Mouse (Mus musculus) frontal cortex, adult (tissue): ENCODE results near the gene Kmt2d.

Experiments
- ATAC-seq: cut with Nextera tagmentation; 2 replicates; pipeline ENCODE4 v1.9.2; 2017; ENCODE audit warnings: mild to moderate bottlenecking, moderate library complexity, mixed read lengths; ENCODE audit not compliant: low TSS enrichment

Kmt2d gene

DNA sequence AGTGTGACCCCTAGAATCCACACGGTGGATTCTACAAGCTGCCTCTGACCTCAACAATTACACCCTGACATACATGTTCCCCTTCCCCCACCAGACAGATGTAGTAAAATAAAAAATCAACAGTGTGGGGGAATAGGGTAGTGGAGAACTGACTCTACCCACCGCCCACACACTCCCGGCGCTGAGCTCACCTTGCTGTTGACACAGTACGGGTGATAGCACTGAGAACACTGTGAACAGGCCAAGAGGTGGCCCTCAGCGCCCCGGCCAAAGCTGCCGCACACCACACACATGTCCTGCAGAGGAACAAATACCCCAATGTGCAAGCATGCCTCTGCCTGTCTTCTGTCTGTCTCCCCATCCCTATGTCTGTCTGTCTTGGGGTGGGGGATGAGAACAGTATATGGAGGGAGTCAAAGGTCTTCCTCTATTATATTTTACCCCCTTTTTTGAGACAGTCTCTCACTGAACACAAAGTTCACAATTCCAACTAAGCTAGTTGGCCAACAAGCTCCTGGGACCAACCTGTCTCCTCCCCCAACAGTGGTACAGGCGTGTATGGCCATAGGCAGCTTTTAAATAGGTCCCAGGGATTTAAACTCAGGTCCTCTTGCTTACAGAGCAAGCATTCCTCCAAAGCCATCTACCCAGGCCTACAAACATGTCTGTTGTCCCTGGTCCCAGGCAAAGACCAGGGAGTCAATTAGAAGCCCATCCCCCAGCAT, 11.5 kb downstream of the Kmt2d start:
- no peak for ATAC-seq

DNA sequence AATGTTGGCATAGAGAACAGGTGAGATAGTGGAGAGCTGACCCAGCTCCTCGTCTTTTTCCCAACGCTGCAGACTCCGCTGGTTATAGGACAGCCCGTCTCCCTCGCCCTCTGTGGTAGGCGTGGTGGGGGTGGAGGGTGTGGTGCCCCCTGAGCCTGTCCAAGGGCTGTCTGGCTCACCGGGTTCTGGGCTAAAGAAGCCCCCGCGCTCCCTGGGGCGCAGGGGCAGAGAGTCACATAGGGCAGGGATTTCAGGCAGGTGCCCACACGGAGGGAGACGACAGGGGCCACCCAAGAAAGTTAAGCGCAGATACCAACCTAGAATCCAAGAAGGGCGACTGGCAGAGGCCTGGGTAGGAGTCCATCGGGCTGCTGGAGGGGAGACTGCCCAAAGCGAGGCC, 16.8 kb downstream of the Kmt2d start:
- no peak for ATAC-seq

DNA sequence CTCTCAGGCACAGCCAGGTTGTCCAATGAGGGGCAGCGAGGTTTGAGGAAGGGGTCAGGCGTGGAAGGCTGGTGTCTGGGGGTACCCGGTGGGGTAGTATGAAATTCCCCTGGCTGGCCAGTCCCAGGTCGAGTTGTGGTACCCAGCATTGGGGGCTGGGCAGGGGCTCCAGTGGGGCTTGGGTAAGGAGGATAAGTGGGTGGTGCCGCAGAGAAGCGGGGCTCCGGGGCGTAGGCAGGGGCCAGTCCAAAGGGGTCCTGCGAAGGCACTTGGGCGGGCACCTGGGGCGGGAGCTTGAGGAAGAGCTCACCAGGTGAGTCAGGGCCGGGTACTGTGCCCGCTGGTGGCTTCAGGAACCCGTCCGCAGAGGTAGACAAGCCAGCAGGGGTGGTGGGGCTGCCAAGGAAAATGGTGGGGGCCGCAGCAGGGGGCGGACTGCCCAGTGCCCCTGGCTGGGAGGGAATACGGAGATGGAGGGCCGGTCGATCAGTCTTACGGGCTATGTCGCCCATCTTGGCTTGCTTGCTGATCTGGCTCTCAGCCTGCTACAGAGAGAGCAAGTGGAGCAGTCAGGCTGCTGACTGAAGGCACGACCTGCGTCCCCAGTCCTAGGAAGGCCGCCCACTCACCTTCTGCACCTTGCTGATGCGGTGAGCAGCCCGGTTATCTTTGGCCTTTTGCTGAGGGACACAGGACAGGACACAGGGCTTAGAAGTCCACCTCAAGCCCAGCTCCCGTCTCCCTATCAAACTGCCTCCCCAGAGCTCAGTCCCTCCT, 17.7 kb downstream of the Kmt2d start:
- no peak for ATAC-seq

DNA sequence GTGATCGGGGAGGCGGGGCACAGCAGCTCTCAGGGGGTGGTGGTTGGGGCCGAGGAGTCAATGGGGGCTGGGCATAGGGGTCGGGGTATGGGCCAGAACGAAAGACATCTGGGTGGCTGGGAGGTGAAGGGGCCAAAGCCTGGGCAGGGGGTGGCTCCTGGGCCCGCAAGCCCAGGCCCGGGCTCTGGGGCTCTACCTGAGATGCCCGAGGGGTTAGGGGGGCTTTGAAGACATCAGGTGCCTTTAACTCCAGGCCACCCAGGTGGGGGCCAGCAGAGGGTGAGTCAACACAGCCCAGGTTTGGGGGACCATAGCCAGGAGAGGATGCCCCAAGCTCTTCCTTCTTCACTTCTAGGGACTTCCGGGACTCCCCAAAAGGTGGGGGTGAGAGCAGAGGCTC, 18.3 kb downstream of the Kmt2d start:
- no peak for ATAC-seq

DNA sequence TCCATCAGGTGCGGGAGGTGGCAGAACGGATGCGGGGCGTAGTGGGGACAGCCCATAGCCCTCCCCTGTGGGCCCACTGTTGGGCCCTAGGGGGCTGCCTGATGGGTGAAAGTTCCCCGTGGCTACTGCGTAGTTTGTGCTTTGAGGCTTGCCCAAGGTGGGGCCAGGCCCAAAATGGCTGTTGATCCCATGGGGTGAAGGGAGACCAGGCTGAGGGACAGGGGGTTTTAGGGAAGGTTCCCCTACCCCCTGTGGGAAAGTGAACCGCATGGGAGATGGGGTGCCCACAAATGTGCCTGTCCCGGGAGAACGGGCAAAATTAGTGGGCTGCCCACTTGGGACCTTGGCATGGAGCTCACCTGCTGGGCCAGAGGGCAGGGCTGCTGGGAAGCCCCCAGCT, 18.9 kb downstream of the Kmt2d start:
- ATAC-seq, result no peak

DNA sequence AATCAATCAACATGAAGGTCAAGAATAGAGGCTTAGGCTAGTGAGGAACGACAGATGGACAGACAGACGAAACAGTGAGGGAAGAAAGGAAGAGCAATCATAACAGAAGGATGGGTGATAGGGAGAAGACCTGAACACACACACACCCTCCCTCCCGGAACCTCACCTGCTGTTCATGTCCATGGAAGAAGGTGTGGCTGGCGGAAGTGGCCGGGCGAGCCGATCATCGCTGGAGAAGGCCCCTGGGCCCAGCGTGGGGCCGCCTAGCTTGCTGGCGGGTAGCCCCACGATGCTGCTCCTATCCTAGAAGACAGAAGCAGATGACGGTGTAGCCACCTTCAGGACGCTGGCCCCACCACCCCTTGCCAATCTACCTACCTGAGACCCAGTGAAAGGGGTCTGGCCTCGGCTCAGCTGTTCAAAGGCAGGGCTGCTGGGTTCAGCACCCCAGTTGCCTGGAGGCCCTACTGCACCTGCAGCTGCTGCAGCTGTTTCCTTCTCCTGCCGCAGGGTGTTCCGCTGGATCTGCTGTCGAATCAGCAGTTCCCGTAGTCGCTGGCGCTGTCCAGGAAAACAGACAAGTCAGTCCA, 19.7 kb downstream of the Kmt2d start:
- ATAC-seq, result no peak

DNA sequence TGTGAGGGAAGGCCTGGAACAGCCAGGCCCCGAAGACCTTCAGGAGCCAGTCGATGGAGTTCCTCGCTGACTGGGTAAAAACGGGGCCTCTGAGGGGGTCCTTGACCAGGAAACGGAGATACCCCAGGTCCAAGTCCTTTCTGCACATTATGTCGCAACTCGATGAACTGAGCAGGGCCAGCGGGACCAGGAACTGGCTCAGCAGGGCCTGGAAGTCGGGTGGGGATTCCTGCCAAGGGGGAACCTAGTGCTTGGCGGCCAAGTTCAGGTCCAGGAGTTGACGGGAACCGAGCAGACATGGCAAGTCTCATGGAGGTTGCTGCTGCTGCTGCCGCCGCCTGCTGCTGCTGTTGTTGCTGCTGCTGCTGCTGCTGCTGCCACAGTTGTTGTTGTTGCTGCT, 20.3 kb downstream of the Kmt2d start:
- no peak for ATAC-seq

DNA sequence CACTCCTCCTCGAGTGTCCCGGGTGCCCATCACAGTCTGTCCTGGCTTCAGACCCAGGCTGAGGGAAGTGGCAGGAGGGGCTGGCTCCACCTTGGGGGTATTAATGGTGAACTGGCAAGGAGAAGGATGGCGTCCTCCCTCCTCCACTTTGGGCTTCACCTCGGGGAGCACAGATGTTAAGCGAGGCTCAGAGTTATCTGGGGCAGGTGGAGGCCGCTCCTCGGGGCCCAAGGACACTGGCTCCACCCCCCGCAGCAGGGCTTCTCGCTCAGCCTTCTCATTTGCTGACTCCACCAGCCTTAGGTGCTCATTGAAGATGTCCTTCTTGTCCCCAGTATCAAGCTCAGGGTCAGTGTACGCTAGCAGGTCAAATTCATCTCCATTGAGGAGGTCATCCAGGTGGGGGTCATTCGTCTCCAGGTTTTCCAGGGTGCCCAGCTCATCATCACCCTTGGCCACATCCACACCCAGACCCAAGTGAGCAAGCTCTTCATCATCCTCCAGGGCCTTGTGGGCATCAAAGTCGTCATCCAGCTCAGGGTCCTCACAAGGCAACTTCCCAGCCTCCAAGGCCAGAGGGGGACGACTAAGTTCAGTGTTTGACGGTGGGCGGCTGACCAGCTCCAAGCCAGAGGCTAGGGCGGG, 20.9 kb downstream of the Kmt2d start:
- no peak for ATAC-seq

DNA sequence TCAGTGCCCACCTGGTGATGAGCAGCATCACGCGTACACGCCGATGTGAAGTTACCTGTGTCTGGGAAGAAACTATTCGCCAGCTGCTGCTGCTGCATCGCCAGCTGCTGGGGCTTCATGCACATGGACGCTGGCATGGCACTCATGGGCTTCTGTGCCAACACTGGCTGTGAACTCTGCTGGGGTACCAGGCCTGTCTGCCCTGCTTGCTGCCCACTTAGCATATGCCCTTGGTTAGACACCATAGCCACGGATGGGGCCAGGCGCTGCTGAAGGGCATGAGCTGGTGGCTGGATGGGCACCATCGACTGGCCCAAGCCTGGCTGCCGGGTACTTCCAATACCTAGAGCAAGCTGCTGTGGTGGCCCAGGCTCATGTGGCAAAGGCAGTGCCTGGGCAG, 21.8 kb downstream of the Kmt2d start:
- no peak for ATAC-seq

DNA sequence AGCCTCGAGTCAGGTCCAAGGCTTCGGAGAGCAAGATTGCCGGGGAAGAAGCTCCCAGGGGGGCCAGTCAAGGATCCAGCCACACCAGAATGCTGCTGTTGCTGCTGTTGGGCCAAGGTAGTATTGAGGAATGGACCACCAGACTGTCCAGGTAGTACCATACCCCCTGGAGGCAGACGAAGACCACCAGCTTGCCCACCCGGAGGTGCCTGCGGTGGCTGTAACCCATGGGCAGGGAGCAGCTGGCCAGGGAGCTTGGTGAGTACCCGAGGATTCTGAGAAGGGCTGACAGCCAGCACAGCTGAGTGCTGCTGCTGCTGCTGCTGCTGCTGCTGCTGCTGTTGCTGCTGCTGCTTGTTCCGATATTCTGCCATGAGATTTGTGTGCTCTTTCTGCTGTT, 24.9 kb downstream of the Kmt2d start:
- no peak for ATAC-seq

DNA sequence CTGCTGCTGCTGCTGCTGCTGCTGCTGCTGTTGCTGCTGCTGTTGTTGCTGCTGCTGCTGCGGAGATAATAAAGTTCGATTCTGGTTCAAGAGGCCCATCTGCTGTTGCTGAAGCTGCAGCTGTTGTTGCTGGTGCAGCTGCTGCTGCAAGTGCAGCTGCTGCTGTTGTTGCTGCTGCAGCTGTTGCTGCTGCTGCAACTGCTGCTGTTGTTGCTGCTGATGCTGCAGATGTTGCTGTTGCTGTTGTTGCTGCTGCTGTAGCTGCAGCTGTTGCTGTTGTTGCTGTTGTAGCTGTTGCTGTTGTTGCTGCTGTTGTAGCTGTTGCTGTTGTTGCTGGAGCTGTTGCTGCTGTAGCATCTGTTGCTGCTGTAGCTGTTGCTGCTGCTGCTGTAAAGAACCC, 25.9 kb downstream of the Kmt2d start:
- ATAC-seq, result no peak

DNA sequence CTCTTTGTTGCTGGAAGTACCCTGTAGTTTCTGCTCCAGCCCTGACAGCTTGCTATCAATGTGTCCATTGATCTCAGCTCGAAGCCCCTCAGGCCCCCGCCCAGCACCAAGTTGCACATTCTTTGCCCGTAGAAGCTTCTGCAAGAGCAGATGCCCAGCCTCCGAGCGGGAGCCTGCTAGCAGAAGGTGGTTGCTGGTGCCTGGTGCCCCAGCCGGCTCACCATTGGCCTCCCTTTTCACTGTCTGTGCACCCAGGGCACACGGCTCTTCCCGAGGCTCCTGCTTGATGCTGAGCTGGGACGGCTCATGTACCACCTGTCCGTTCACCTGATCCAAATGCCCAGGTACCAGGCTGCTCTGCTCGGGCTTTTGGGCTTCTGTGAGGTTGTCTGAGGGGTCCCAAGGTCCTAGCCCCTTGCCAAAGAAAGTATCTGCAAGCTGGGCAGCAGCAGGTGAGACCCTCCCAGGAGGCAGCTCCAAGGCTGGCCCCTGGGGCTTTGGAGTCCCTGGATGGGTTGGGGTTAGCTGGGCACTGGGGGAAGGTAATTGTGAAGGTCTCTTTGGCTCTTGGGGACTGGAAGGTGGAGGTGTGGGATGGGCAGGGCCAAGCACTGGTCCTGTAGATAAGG, 27.3 kb downstream of the Kmt2d start:
- ATAC-seq, result no peak

DNA sequence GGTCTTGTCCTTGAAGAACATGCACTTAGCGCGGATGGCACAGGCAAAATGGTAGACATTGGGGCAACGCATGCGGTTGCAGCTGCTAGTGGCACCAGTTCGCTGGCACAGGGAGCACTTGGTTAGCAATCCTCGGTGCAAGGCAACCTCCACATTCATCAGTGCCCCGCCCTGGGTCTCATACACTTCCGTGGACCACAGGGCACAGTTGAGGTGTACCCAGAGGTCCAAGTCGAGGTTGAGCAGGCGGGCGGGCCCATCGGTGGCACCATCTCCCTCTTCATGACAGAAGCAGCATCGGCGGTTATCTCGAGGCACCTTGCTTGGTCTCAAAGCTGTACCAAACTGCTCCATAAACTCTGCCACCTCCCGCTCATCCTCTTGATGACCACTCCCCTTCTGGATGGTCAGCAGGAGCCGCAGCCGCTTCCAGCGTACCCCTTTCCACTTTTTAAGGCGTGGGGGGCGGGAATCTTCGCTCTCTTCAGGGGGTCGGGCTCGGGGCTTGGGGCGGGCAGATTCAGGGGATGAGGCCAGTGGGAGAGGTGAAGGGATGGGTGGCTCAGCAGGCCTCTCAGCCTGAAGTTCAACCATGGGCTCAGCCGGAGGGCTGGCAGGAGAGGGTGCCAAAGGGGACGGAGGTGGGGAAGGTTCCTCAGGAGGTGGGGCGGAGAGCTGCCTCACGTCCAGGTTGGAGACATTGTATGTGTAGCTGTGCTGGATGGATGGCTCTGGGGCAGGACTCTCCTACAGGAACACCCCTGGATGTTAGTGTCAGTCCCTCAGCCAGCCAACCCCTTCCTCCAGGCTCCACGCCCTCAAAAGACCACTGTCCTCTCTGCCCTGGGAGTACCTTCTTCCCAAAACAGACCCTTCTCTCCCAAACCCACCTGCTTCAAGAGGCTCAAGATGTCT, 31.1 kb downstream of the Kmt2d start:
- no peak for ATAC-seq

DNA sequence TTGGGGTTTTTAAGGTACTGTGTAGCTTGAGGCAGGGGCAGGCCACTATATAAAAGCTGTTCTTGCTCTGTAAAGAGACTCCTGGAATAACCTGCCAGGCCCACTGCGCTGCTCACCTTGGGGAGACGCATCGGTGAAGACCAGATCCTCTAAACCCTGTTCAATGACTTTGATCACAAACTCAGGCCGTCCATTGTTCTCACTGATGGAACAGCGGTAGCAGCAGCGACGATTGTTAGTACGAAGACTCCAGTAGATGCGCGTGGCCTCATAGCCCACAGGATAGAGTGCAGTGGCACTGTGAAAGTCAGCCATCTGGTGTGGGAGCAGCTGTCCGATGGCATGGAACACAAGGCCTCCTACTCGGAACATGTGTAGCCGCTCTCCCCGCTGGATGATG, 31.8 kb downstream of the Kmt2d start:
- no peak for ATAC-seq

DNA sequence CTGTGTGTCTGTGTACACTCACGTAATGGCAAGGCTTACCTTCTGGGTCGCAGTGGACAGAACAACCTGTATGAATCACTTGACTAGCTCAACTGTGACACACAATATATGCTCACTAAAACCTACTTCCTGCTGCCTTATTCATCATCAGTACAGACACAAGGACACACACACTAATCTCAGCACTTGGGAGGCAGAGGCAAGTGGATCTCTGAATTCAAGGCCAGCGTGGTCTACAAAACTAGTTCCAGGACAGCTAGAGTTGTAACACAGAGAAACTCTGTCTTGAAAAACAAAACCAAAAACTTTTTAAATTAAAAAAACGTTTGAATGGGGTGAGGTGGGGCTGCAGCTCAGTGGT, 33.3 kb downstream of the Kmt2d start:
- no peak for ATAC-seq

DNA sequence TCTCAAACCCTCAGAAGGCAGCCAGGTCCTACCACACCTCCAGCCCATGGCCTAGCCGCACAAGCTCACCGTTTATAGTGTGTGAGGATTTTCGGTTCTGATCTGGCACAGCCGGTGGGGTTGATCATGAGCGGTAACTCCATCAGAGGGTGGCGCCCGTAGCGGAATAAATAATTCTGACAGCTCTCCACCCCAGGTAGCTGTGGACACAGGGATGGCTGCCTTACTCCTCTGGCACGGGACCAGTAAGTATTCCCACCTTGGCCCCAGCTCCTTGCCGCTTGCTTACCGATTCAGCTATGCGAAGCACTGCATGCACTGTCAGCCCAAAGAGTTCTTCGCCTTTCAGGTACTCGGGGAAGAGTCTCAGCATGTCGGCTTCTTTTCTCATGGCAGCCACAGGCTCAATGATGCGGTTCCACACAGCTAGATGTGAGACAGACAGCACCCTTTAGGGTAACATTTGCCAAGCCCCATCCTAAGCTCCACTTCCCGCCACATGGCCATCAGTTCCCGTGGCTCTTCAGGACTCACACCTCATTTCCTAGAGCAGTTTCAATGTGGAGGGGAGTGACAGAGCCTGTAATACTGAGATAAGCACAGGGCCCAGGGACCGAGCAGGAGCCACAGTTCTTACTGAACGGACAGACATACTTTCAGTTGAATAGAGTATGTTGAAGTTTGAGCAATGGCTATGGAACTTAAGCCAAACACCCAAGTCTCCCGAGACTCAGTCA, 33.8 kb downstream of the Kmt2d start:
- ATAC-seq, result no peak

DNA sequence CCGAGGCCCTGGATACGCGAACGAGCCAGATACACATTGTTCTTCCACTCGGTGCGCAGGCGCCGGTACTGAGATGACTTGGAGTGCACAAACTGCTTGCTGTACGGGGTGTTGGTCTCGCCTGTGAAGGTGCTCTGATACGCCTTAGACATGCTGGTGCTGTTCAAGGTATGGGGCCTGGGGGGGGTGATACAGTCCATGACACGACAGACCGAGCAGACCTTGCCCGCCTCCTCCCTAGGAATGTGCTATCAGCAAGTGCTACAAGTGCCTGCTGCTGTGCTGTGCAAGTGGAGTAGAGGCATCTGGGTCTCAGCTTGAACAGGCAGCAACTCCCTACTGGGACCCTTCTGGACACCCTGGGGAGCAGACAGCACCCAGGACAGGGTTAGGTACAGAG, 35.7 kb downstream of the Kmt2d start:
- ATAC-seq, result no peak

DNA sequence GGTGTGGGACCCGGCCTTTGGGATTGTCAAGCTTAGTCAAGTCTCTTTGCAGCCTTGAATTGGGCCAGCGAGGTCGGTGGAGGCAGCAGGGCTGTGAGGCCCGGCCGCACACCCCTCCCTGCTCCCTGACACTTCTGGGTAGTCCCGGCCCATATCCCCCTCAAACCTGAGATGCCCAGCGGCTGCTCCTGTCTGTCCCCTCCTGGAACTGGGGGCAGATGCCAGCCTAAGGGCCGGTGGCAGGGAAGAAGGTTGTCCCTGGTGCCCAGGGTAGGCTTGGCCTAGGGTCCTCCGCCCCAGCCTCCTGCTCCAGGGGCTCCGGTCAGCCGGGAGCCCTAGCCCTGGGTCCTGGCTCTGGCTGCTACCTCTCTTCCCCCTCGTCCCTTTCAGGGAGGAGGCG, 36.9 kb downstream of the Kmt2d start:
- no peak for ATAC-seq

DNA sequence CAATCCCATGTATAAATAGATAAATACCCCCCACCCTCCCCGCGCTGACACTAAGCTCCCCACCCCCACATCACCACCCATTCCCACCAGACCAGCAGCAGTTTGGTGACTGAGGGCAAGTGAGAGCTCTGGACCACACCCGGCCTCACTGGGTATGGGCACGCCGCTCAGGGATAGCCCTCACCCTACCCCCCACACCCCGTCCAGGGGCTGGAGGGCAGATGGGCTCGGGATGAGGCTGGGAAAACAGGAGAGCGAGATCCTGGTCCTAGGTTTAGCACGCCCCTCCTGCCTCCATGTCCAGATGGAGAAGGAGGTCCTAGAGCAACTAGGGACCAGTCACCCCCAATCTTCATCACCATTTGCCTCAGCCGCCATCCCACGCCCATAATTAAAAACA, 37.7 kb downstream of the Kmt2d start:
- ATAC-seq, result no peak
